Mouse (Mus musculus): ENCODE results near the gene Trim32.

Trim32 gene

GRCm38 (mm10) chr4:65604504-65605150 lies at the start of gene Trim32:
Trim32 (plus strand) TSS chr4:65604986.
- peak; percentile 95 for DNase-seq (ENCODE audit: low read depth, low spot score)

- no peak for DNase-seq (ENCODE audit: low read depth, low spot score)
Observed at GRCm38 (mm10) chr4:65565493-65565892, 39.3 kb upstream of the Trim32 start.

GRCm38 (mm10) chr4:65580254-65580653 lies 24.5 kb upstream of the Trim32 start:
- no peak for DNase-seq (ENCODE audit: low read depth, low spot score)

GRCm38 (mm10) chr4:65586947-65587346 lies 17.8 kb upstream of the Trim32 start:
- DNase-seq (ENCODE audit: low read depth, low spot score) = no peak

GRCm38 (mm10) chr4:65589780-65590179 lies 15.0 kb upstream of the Trim32 start:
- DNase-seq (ENCODE audit: low read depth, low spot score) = peak; percentile 59

GRCm38 (mm10) chr4:65594601-65595369 lies 10.0 kb upstream of the Trim32 start:
- DNase-seq (ENCODE audit: low read depth, low spot score) = no peak

GRCm38 (mm10) chr4:65605151-65605702 lies 441 bp downstream of the Trim32 start:
- DNase-seq (ENCODE audit: low read depth, low spot score) = no peak

GRCm38 (mm10) chr4:65607184-65607631 lies 2.4 kb downstream of the Trim32 start:
- DNase-seq (ENCODE audit: low read depth, low spot score) = no peak

GRCm38 (mm10) chr4:65608112-65608511 lies 3.3 kb downstream of the Trim32 start:
- no peak for DNase-seq (ENCODE audit: low read depth, low spot score)

- DNase-seq (ENCODE audit: low read depth, low spot score) = no peak
Observed at GRCm38 (mm10) chr4:65610329-65610728, 5.5 kb downstream of the Trim32 start.

- DNase-seq (ENCODE audit: low read depth, low spot score) = no peak
Observed at GRCm38 (mm10) chr4:65610896-65611295, 6.1 kb downstream of the Trim32 start.

- DNase-seq (ENCODE audit: low read depth, low spot score) = no peak
Observed at GRCm38 (mm10) chr4:65613135-65613534, 8.3 kb downstream of the Trim32 start.

- DNase-seq (ENCODE audit: low read depth, low spot score) = no peak
Observed at GRCm38 (mm10) chr4:65620125-65620524, 15.3 kb downstream of the Trim32 start.

GRCm38 (mm10) chr4:65638231-65638630 lies 33.4 kb downstream of the Trim32 start:
- DNase-seq (ENCODE audit: low read depth, low spot score) = no peak

- no peak for DNase-seq (ENCODE audit: low read depth, low spot score)
Observed at GRCm38 (mm10) chr4:65642611-65643010, 37.8 kb downstream of the Trim32 start.

- DNase-seq (ENCODE audit: low read depth, low spot score) = peak; percentile 64
Observed at GRCm38 (mm10) chr4:65654723-65655122, 49.9 kb downstream of the Trim32 start.

- no peak for DNase-seq (ENCODE audit: low read depth, low spot score)
Observed at GRCm38 (mm10) chr4:65663176-65663575, 58.4 kb downstream of the Trim32 start.
